Mouse (Mus musculus) heart, embryonic 10.5 days (tissue): Measurements from ENCODE around the gene Sugp2. TPM values are rescaled to one million over a fixed set of nuclear protein-coding genes. Genes with fewer than 3 reads are reported as not detected.
A peak's percentile ranks its signal among the peaks of the same experiment; 100 is the strongest.

Experiments used
- DNase-seq: peaks from one replicate; pipeline ENCODE4 v3.0.0-alpha.2; 2017; ENCODE audit warnings: low spot score
- H3K27ac ChIP-seq: fragments of 300-500 bp; sonication (generic); 2 replicates; pipeline ENCODE4 v1.5.1; 2016; ENCODE audit warnings: mild to moderate bottlenecking
- H3K27me3 ChIP-seq: fragments of 300-500 bp; sonication (generic); 2 replicates; pipeline ENCODE4 v1.6.1; 2016; ENCODE audit warnings: mild to moderate bottlenecking; ENCODE audit not compliant: poor library complexity, insufficient read depth, severe bottlenecking
- H3K36me3 ChIP-seq: fragments of 300-500 bp; sonication (generic); 2 replicates; pipeline ENCODE4 v1.6.1; 2016; ENCODE audit warnings: mild to moderate bottlenecking, moderate library complexity
- H3K4me1 ChIP-seq: fragments of 300-500 bp; sonication (generic); 2 replicates; pipeline ENCODE4 v1.6.1; 2016; ENCODE audit warnings: mild to moderate bottlenecking
- H3K4me3 ChIP-seq: fragments of 300-500 bp; sonication (generic); 2 replicates; pipeline ENCODE4 v1.5.1; 2016; ENCODE audit warnings: mild to moderate bottlenecking, moderate library complexity
- H3K9me3 ChIP-seq: fragments of 300-500 bp; sonication (generic); 2 replicates; pipeline ENCODE4 v1.6.1; 2016; ENCODE audit warnings: mild to moderate bottlenecking, moderate library complexity
- WGBS: fragments of 180-500 bp; shearing (Covaris S2); methylation state at CpG from one replicate; pipeline ENCODE4 v1.1.7; 2016; 5-methylcytosine and 5-hydroxymethylcytosine counted together
- polyA plus RNA-seq: library from polyadenylated mRNA; unstranded; fragments of >200 nt; fragmentation: Nextera tagmentation; extraction: Ambion mirVana; gene quantifications from 2 replicates; pipeline ENCODE4 v1.2.1, GENCODE M21; 2016

Sugp2 gene
- polyA plus RNA-seq, 1 experiment from 2014 or later = 34.8 TPM

- peak overlapping the region; percentile 6; the same call in 1 of the 2 replicates for H3K27ac ChIP-seq
- 53% methylated on average over 3 of the region's 3 CpGs for WGBS
- no peaks in the 10 kb centered on the region for H3K27me3 ChIP-seq
- no peak for DNase-seq
- no peaks in the 10 kb centered on the region; the same call in 1 of the 2 replicates for H3K36me3 ChIP-seq
- peaks cover 35% of the 10 kb centered on the region for H3K4me1 ChIP-seq
- H3K4me3 ChIP-seq = no peak overlapping the region
- H3K9me3 ChIP-seq = no peaks in the 10 kb centered on the region
Observed at GRCm38 (mm10) chr8:70272949-70273348, 38.9 kb downstream of the Sugp2 start.

GRCm38 (mm10) chr8:70274350-70274749 lies 40.3 kb downstream of the Sugp2 start:
- Histone ChIP-seq H3K27ac (no peak overlapping the region), H3K4me3 (no peak overlapping the region), H3K27me3 (no peaks in the 10 kb centered on the region), H3K36me3 (no peaks in the 10 kb centered on the region; the same call in 1 of the 2 replicates), H3K4me1 (peaks cover 35% of the 10 kb centered on the region), H3K9me3 (no peaks in the 10 kb centered on the region)
- DNase-seq = no peak

GRCm38 (mm10) chr8:70276476-70276875 lies 42.5 kb downstream of the Sugp2 start:
- peaks cover 45% of the 10 kb centered on the region for H3K4me1 ChIP-seq
- WGBS = 67% methylated on average over 3 of the region's 3 CpGs
- H3K36me3 ChIP-seq = no peaks in the 10 kb centered on the region; the same call in 1 of the 2 replicates
- H3K9me3 ChIP-seq = no peaks in the 10 kb centered on the region
- H3K27me3 ChIP-seq = no peaks in the 10 kb centered on the region
- H3K27ac ChIP-seq = peak overlapping the region; percentile 17; the same call in 1 of the 2 replicates
- H3K4me3 ChIP-seq = no peak overlapping the region
- DNase-seq = no peak

GRCm38 (mm10) chr8:70278175-70278574 lies 44.1 kb downstream of the Sugp2 start:
- 61% methylated on average over 15 of the region's 15 CpGs for WGBS
- Histone ChIP-seq H3K27ac (peak overlapping the region; percentile 69), H3K4me1 (peaks cover 49% of the 10 kb centered on the region), H3K27me3 (no peaks in the 10 kb centered on the region), H3K9me3 (no peaks in the 10 kb centered on the region), H3K36me3 (no peaks in the 10 kb centered on the region; the same call in 1 of the 2 replicates), H3K4me3 (no peak overlapping the region; the same call in 1 of the 2 replicates)
- DNase-seq = no peak

- WGBS = 60% methylated on average over 8 of the region's 8 CpGs
- Histone ChIP-seq H3K36me3 (no peaks in the 10 kb centered on the region; the same call in 1 of the 2 replicates), H3K4me3 (no peak overlapping the region), H3K27me3 (no peaks in the 10 kb centered on the region), H3K4me1 (peaks cover 55% of the 10 kb centered on the region), H3K27ac (peak overlapping the region; percentile 69), H3K9me3 (no peaks in the 10 kb centered on the region)
- DNase-seq = no peak
Observed at GRCm38 (mm10) chr8:70279266-70279665, 45.2 kb downstream of the Sugp2 start.

- H3K36me3 ChIP-seq = peaks cover 17% of the 10 kb centered on the region
- no peaks in the 10 kb centered on the region for H3K9me3 ChIP-seq
- peak overlapping the region; percentile 74 for H3K27ac ChIP-seq
- WGBS = 51% methylated on average over 3 of the region's 3 CpGs
- H3K27me3 ChIP-seq = no peaks in the 10 kb centered on the region
- H3K4me1 ChIP-seq = peaks cover 61% of the 10 kb centered on the region
- H3K4me3 ChIP-seq = no peak overlapping the region
- no peak for DNase-seq
Observed at GRCm38 (mm10) chr8:70281001-70281400, 47.0 kb downstream of the Sugp2 start.

GRCm38 (mm10) chr8:70282603-70283135 lies 48.6 kb downstream of the Sugp2 start, which contains the start of gene Homer3:
Gene Homer3, plus strand, starts transcription at chr8:70282827.
- Histone ChIP-seq H3K4me1 (peaks cover 54% of the 10 kb centered on the region), H3K27ac (peak within 1 kb of the TSS; percentile 95), H3K36me3 (peaks cover 34% of the 10 kb centered on the region), H3K4me3 (peak within 1 kb of the TSS; percentile 85), H3K9me3 (no peaks in the 10 kb centered on the region), H3K27me3 (no peaks in the 10 kb centered on the region)
- peak; percentile 95 for DNase-seq
- 2% methylated on average over 36 of the region's 36 CpGs for WGBS

- Histone ChIP-seq H3K36me3 (peaks cover 39% of the 10 kb centered on the region), H3K27ac (peak overlapping the region; percentile 95), H3K27me3 (no peaks in the 10 kb centered on the region), H3K9me3 (no peaks in the 10 kb centered on the region), H3K4me1 (peaks cover 47% of the 10 kb centered on the region), H3K4me3 (peak overlapping the region; percentile 85)
- no peak for DNase-seq
- 2% methylated on average over 55 of the region's 55 CpGs for WGBS
Observed at GRCm38 (mm10) chr8:70283136-70284077, 49.4 kb downstream of the Sugp2 start.

- no peak for DNase-seq
- peaks cover 37% of the 10 kb centered on the region for H3K4me1 ChIP-seq
- no peaks in the 10 kb centered on the region for H3K27me3 ChIP-seq
- H3K27ac ChIP-seq = no peak overlapping the region
- WGBS = 75% methylated on average over 5 of the region's 5 CpGs
- no peaks in the 10 kb centered on the region for H3K9me3 ChIP-seq
- peaks cover 49% of the 10 kb centered on the region for H3K36me3 ChIP-seq
- H3K4me3 ChIP-seq = peak overlapping the region; percentile 85; the same call in 1 of the 2 replicates
Observed at GRCm38 (mm10) chr8:70284421-70284820, 50.4 kb downstream of the Sugp2 start.

GRCm38 (mm10) chr8:70285304-70285703 lies 51.3 kb downstream of the Sugp2 start:
- 94% methylated on average over 15 of the region's 15 CpGs for WGBS
- H3K36me3 ChIP-seq = peaks cover 57% of the 10 kb centered on the region

GRCm38 (mm10) chr8:70286737-70287136 lies 52.7 kb downstream of the Sugp2 start:
- H3K27me3 ChIP-seq = no peaks in the 10 kb centered on the region
- no peak overlapping the region for H3K4me3 ChIP-seq
- peaks cover 72% of the 10 kb centered on the region for H3K36me3 ChIP-seq

More at GRCm38 (mm10) chr8:70285304-70285703, 51.3 kb downstream of the Sugp2 start:
- Histone ChIP-seq H3K9me3 (no peaks in the 10 kb centered on the region), H3K27ac (no peak overlapping the region), H3K27me3 (no peaks in the 10 kb centered on the region), H3K4me3 (no peak overlapping the region), H3K4me1 (peaks cover 36% of the 10 kb centered on the region)
- DNase-seq = no peak

GRCm38 (mm10) chr8:70293988-70294405 lies 60.0 kb downstream of the Sugp2 start:
- Histone ChIP-seq H3K27ac (no peak overlapping the region), H3K4me1 (no peaks in the 10 kb centered on the region), H3K4me3 (no peak overlapping the region), H3K9me3 (no peaks in the 10 kb centered on the region), H3K27me3 (no peaks in the 10 kb centered on the region), H3K36me3 (peaks cover 95% of the 10 kb centered on the region)
- DNase-seq = no peak
- WGBS = 71% methylated on average over 5 of the region's 5 CpGs

More at GRCm38 (mm10) chr8:70286737-70287136, 52.7 kb downstream of the Sugp2 start:
- 90% methylated on average over 8 of the region's 8 CpGs for WGBS
- Histone ChIP-seq H3K9me3 (no peaks in the 10 kb centered on the region), H3K4me1 (peaks cover 22% of the 10 kb centered on the region), H3K27ac (no peak overlapping the region)
- DNase-seq = no peak

- no peak overlapping the region for H3K27ac ChIP-seq
- H3K4me1 ChIP-seq = peaks cover 25% of the 10 kb centered on the region
- no peaks in the 10 kb centered on the region for H3K9me3 ChIP-seq
- H3K4me3 ChIP-seq = no peak overlapping the region
- DNase-seq = no peak
- peaks cover 62% of the 10 kb centered on the region for H3K36me3 ChIP-seq
- no peaks in the 10 kb centered on the region for H3K27me3 ChIP-seq
- 77% methylated on average over 3 of the region's 3 CpGs for WGBS
Observed at GRCm38 (mm10) chr8:70300881-70301280, 66.9 kb downstream of the Sugp2 start.
